Mouse (Mus musculus): Measurements from ENCODE around the gene Acadl. TPM values are rescaled to one million over a fixed set of nuclear protein-coding genes. Genes with fewer than 3 reads are reported as not detected.

Acadl gene
- polyA plus RNA-seq (2017; shearing (Covaris generic)): 10 to 100 TPM; 65.9 to 72.2 TPM

DNA sequence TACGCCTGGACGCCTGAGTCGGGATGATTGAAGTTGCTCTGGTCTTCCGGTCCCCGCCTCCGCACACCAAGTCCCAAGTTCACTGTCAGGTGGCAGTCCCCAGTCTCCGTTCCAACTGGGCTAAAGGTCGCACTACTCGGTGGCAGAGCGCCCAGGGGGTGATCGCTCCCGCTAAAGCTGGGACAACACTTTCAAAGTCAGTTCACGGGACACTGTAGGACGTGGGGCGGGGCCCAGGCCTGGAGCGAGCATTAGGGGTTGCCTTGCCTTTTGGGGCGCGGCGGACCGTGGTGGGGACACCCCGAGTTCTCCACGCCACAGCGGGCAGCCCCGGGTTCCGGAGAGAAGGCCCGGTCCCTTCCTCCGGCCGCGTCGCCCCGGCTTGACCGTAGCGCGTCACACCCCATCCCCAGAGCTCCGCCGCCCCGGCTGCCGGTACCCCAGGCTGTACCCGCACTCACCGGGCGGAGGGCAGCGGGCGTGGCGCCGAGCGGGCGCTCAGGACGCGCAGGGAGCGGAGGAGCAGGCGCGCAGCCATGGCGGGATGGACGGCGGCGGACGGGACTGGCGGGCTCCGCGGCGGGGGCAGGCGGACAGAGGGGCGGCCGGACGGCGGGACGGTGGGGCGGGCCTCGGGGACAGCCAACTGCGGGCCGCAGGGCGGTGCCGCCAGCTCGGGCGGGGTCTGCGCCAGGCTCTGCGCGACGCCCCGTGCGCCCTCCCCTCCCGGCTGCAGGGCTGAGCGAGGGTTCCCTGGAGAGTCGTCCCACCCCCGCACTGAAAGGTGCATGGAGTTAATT is at the start of gene Acadl:
TSS of gene Acadl (minus strand) at position 566 of the 800 bp plus-strand sequence.

DNA sequence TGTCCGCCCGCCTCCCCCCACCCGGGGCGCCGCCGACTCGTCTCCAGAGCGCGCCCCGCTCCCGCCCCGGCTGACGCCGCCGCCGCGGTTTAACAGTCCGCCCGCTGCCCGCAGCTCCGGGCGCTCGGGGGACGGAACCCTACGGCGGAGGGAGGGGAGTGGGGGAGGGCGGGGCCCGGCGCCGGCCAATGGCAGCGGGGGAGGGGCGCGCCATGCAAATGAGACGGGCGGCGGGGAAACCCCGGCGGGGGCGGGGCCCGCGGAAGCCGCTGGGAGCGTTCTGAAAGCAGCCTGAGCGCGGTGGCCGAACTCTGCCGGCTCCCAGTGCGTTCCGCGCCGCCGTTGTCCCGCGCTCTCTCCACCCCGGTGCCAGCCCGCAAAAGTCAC is 45.6 kb downstream of the Acadl start, which contains the start of gene Kansl1l:
TSS of gene Kansl1l (minus strand) at position 110 of the 387 bp plus-strand sequence.

Other genes starting within 250 kb of the Acadl start
- 10 to 100 TPM; 41.6 to 52.3 TPM for gene Rpe, start 162.4 kb downstream of the Acadl start, polyA plus RNA-seq (2017; shearing (Covaris generic))
- gene Kansl1l, start 45.7 kb downstream of the Acadl start, polyA plus RNA-seq (2017; shearing (Covaris generic)): 10 to 100 TPM; 19.4 to 32.3 TPM
- under 1 TPM in 1 of 2 experiments, not detected in 1; 0.30 TPM for gene Myl1, start 82.1 kb upstream of the Acadl start, polyA plus RNA-seq (2017; shearing (Covaris generic))
- gene Lancl1, start 175.6 kb upstream of the Acadl start, polyA plus RNA-seq (2017; shearing (Covaris generic)): 10 to 100 TPM; 73.3 to 90.1 TPM